Mouse (Mus musculus) heart, postnatal 0 days (tissue): ENCODE results near the gene Dab1.

Experiments used
- CTCF ChIP-seq: IDR thresholded peaks from 2 replicates; pipeline ENCODE4 v1.5.1; 2016; ENCODE audit warnings: antibody characterized with exemption, control low read depth, low read depth
- EP300 ChIP-seq: IDR thresholded peaks from 2 replicates; pipeline ENCODE4 v1.6.1; 2016; ENCODE audit warnings: antibody characterized with exemption, low read depth

DNA sequence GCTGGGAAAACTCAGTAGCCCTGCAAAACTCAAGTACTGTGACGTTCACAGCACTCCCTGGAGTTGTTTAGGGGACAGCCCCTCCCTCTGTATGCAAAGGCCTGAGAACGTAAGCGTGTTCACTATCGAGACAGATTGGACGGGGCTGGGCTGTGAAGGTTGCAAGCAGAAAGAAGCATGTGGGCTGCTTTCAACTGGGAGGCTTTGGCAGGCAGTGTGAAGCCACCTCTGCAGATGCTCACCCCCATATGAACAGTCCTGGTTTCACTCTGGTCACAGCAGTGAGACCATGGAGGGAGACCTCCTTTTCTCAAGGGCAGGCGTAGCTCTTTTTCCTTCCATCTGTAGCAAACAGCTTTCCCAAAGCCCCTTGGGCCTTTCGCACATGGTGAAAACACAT lies 1059.1 kb downstream of the Dab1 start:
- TF ChIP-seq CTCF (no peak), EP300 (no peak)
